Mouse (Mus musculus) hematopoietic stem cell, adult 5-6 weeks (primary cell): Measurements from ENCODE around the gene Cdc42ep4. TPM values are rescaled to one million over a fixed set of nuclear protein-coding genes. Genes with fewer than 3 reads are reported as not detected.
A peak's percentile ranks its signal among the peaks of the same experiment; 100 is the strongest.

ENCODE experiments used
- ATAC-seq, 2 experiments: fragments of 125-278 bp in 1 of 2; replicated peaks in 1 of 2; 2 replicates each; pipeline ENCODE4 v1.8.0; 2016 to 2017; ENCODE audit warnings: inconsistent platforms in 2 of 2, mild to moderate bottlenecking in 2 of 2, moderate number of reproducible peaks in 2 of 2, low read depth in 1 of 2, moderate TSS enrichment in 1 of 2; ENCODE audit not compliant: low FRiP score in 2 of 2, poor library complexity in 2 of 2, severe bottlenecking in 2 of 2, insufficient read depth in 1 of 2, low TSS enrichment in 1 of 2
- total RNA-seq: library from RNA; stranded (forward); fragments of 172-1452, 232-1000 nt; gene quantifications from 2 replicates; pipeline ENCODE4 v1.2.3, GENCODE M21; 2017

The Cdc42ep4 gene
- total RNA-seq, 1 experiment from 2014 or later, result 6.1 TPM

DNA sequence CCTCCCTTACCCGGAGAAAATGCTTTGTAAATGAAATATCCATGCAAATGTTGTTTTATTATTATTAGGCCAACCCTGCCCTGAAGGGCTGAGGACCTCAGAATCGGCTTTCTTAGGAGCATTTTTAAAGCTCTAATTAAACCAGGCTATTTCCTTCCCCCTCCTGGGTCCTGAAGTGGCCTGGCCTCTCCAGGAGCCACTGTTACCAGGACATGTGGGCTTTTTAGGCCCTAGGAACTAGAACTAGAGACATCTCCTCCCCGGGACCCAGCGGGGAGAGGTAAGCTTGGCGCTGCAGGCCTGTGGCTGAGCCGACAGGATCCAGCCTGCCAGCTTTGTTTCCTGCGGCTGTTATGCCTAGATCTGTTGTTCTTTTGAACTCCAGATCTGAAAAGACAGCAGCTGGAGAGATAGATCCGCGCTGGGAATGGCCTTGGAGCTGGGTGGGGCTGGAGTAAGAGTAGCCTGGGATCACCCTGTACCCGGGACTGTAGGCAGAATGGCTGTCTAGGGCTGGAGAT is 41.4 kb downstream of the Cdc42ep4 start:
- ATAC-seq, result peak in 1 of 2 experiments; percentile 12; a peak in 1 of 4 replicates

DNA sequence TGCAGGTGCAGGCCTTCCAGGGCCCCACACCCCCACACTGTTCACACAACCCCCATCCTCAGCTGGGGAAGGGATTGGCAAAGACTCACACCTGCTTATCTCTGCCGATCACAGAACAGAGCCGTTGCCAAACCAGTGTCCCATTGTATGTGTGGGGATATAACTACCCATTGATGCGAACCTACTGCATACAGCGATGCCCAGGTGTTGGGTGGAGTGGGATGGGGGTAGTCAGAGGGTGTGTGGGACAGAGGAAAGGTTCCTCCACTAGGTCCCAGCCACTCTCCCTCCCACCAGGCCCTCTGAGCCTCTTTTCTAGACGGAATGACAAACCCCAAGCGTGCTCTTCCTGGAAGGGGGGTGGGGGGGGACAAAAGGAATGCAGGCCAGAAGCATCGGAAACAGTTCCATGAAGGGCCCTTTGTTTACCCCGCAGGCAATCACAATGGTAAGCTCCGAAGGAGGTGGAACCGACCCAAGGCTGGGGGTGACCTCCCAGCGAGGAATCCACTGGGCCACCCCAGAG is 41.9 kb downstream of the Cdc42ep4 start, which contains the start of gene Cpsf4l:
TSS of gene Cpsf4l (minus strand) at position 287 of the 526 bp plus-strand sequence.
- no peak for ATAC-seq

- ATAC-seq, result no peak
Observed at GRCm38 (mm10) chr11:113709272-113709671, 42.4 kb downstream of the Cdc42ep4 start.

DNA sequence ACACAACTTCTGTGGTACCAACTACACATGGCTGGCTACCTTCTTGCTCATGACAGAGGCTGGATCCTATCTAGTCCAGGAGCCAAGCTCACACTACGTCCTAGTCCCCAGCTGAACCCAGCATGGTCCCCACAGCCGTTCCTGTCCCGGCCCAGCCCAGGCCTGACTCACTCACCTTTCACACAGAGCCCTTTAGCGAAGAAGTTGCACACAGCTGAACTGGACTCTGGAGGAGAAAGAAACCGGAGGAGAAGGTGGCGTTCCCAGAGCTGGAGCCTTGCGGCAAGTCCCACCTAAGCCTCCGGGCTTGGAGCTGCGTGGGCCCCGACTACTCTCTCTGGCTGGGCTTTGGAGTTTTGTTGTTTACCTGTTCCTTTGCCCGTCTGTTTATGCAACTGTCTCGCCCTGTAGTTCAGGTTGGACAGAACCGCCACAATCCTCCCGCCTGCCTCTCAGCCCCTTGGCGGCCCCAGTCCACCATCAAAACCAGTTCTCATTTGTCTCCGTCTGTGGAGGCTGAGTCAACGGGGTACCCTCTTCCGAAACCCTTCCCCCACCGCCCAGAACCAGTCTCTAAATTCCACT is 43.0 kb downstream of the Cdc42ep4 start:
- ATAC-seq, result no peak

GRCm38 (mm10) chr11:113705966-113706652 is 45.6 kb downstream of the Cdc42ep4 start:
- ATAC-seq, result peak in 1 of 2 experiments; percentile 13; a peak in 1 of 4 replicates

DNA sequence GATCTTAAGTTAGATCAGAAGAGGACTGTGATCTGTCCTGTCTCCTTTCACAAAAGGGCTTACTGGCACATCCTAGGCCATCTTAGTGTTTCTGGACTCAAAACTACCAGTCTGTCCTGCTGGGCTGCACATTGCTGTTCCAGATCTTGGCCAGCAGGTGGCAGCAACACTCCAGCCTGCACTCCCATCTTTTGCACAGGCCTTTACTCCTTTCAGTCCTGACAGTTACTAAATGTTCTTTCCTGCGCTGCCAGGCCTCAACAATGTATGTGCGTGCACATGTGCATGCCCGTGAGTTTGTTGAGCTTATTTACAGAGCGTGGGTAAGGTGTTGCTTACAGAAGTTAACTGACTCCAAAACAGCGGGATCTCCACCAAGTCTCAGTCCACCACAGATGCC is 47.9 kb downstream of the Cdc42ep4 start:
- peak; percentile 73 to 87 for ATAC-seq

DNA sequence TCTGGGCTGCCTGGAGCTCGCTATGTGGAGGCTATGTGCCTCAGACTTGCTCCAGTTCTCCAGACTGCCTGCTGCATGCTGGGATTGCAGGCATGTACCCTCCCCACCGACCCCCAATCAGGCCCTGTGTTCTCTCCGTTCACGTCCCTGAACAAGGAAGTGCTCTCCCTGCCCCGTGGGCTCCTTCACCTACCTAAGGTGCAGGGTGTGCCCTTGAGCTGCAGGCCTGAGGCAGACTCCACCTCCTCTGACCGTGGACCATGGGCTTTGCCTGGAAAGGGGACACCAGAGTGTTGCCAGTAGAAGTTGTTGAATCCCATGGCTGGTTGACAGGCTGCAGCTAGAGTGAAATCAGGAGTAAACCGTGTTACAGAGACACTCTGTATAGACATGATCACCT is 52.0 kb downstream of the Cdc42ep4 start:
- no peak for ATAC-seq

- ATAC-seq, result no peak
Observed at GRCm38 (mm10) chr11:113698013-113698545, 53.6 kb downstream of the Cdc42ep4 start.

DNA sequence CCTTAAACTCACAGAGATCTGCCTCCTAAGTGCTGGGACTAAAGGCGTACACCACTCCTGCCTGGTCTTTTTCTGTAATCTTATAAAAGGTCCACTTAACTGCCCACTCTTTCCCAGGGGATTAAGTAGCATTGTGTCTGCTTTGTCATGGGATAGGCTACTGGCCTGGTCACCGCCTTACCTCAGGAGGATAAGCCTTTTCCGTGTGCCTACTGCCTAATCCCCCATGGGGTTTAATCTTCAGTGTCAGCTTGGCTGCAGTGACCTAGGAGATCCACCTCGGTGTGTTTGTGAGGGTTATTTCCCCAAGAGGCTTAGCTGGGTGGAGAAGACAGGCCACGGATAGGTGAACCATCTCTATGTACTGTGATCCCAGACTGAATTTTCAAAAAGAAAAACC is 54.1 kb downstream of the Cdc42ep4 start:
- no peak for ATAC-seq

- ATAC-seq, result no peak
Observed at GRCm38 (mm10) chr11:113691851-113692250, 59.8 kb downstream of the Cdc42ep4 start.

- ATAC-seq, result no peak
Observed at GRCm38 (mm10) chr11:113691318-113691717, 60.4 kb downstream of the Cdc42ep4 start.

- ATAC-seq, result no peak
Observed at GRCm38 (mm10) chr11:113690506-113690905, 61.2 kb downstream of the Cdc42ep4 start.

GRCm38 (mm10) chr11:113687031-113687430 is 64.7 kb downstream of the Cdc42ep4 start:
- no peak for ATAC-seq

DNA sequence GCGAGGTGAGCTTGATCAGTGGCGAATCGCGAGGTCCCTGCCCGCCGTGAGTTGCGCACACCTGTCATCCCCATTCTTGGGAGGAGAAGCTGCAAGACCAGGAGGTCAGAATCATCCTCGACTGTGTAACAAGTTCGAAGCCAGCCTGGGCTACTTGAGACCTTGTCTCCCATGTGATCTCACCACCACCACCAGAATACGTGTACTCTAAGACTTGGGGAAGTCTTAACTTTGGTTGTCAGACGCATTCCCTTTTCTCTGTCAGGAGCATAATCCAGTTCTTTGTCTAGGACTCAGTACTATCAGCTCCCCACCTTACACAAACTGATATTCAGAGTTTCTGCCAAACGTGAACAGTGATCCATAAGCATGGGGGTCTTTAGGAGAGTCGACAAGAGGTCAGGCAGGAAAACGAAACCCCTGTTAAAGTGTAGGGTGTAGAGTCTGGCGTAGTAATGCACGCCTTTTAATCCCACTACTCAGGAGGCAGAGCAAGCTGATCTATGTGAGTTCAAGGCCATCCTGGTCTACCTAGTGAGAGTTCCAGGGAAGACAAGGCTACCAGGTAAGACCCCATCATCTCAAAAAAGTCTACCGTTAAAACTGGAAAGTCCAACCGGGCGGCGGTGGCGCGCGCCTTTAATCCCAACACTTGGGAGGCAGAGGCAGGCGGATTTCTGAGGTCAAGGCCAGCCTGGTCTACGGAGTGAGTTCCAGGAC is 66.8 kb downstream of the Cdc42ep4 start:
- ATAC-seq, result no peak

GRCm38 (mm10) chr11:113683957-113684706 is 67.5 kb downstream of the Cdc42ep4 start, which contains the start of the genes Fam104a and D11Wsu47e:
Gene Fam104a (minus strand): TSS chr11:113684155.
Gene D11Wsu47e (plus strand): TSS chr11:113684412.
- peak; percentile 84 to 85 for ATAC-seq

DNA sequence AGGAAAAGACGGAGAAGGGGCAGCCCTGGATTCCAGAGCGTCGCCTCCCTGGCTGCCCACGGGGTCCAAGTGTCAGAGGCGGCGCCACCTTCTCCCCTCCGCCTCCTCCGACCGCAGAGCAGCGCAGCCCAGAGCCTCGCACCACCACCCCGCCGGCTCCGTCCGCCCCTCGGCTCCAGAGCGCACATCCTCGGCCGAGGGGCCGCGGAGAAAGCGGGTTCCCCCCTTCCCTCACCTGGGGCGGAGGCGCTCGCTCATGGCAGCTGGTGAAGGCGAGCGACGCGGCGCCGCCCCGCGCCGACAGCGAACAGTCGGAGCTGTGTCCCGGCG is 68.1 kb downstream of the Cdc42ep4 start:
- ATAC-seq, result no peak; a peak in 1 of 4 replicates
